Mouse (Mus musculus) liver, postnatal 0 days (tissue): ENCODE measurements around the gene Ska2.

Experiments used
- CTCF ChIP-seq: sonication (generic); IDR thresholded peaks from 2 replicates; pipeline ENCODE4 v1.5.1; 2016; ENCODE audit warnings: antibody characterized with exemption, low read depth
- EP300 ChIP-seq: IDR thresholded peaks from 2 replicates; pipeline ENCODE4 v1.6.1; 2016; ENCODE audit warnings: antibody characterized with exemption, low read depth, mild to moderate bottlenecking

DNA sequence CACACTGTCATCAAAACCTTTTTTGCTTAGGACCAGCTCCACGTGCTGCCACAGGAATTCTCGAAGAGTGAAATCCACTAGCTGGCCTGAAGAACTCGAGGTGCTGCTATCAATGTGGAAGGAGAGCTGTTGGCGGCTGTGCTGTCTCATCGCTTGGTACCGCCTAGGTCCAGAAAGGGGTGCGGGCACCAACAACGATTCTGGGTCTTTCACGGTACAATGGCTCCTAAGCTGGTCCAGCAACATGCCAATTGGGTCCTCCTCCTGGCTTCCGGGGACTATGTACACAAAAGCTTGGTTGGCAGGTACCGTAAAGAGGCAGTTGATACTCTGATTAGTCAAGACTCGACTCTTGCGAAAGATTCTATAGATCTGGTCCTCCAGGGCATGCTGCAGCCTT, 23.6 kb upstream of the Ska2 start:
- no peak for TF ChIP-seq EP300
- no peak for TF ChIP-seq CTCF
